Mouse (Mus musculus) v-Abl transformed pro-B cells (cell line): Measurements from ENCODE around the gene Osm.

ENCODE experiments used
- in situ Hi-C, 2 experiments: fragments of 400-800 bp; cut with MboI; formaldehyde crosslinking; loops; one replicate each; pipeline ENCODE4 v1.15.1; 2025; ENCODE audit not compliant: unreplicated experiment in 2 of 2

Gene Osm

DNA sequence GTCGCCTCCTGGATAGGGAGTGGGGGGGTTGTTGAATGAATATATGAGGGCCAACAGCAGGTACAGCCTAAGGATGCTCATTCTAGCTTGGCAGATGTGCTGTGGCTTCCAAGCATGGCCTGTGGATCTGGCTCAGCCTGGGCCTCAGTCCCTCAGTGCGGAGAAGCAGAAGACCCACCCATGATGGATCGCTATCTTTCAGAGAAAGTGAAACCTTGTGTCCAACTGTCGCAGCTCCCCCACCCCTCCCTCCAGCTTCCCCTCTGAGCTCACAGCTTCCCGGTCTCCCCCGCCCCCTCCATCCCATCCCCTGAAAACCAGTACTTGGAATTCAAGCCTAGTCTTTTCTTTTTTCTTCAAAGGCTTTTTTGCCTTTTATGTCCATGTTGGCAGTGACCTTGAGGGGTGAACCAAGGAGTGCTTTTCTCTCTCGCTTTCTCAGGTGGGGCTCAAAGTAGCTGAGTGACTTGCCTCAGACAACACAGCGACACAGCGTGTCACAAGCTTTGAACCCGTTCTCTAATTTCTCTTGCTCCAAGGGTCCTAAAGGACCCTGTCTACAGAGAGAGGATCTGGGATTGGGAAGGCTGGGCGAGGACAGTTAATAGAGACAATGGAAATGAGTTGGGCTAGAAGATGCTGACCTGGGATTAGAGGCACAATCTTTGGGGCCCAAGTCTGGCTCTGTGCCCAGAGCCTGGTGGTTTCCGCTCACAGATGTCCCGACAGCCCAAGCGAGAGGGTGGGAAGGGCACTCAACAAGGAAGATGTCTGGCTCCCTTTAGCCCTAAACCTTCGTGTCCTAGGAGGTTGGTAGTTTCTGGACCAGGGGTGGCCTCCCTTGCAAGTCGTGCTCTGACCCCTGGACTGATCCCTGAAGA, at the start of gene Osm:
Gene Osm (plus strand): TSS at position 756 of the 881 bp plus-strand sequence.
- in situ Hi-C loops = no loop called here

DNA sequence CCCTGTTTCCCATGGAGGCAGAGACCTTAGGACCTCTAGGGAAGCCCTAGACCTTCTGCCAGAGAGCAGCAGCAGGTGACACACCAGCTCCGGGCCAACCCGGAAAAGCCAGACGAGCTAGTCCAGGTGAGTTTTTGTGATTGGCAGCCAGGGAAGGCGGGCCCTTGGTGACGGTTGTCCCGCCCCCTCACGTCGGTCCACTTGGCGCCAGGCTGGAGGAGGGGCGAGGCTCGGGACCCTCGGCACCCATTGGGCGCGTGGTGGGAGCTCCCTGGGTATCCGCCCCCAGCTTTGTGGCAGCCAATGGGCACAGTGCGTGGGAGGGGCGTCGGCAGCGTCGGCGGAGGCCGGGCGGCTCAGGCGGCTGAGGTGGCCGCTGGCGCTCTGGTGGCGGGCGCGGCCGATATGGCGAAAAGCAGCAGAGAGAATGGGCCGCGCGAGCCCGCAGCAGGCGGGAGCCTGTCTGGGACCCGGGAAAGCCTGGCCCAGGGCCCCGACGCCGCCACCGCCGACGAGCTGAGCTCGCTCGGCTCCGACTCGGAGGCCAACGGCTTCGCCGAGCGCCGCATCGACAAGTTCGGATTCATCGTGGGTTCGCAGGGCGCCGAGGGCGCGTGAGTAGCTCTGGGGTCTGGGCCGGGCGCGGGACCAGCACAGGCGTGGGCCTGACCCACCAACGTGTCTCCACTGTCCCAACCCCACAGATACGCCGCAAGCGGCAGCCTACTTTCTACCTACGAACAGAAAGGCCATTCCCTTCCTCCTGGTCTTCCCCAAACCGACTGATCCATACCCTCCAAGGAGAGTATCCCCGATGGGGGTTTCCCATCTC, 49.5 kb upstream of the Osm start, which contains the start of gene Tbc1d10a:
Gene Tbc1d10a (plus strand): TSS at position 304 of the 832 bp plus-strand sequence.
- in situ Hi-C loops = no loop called here

DNA sequence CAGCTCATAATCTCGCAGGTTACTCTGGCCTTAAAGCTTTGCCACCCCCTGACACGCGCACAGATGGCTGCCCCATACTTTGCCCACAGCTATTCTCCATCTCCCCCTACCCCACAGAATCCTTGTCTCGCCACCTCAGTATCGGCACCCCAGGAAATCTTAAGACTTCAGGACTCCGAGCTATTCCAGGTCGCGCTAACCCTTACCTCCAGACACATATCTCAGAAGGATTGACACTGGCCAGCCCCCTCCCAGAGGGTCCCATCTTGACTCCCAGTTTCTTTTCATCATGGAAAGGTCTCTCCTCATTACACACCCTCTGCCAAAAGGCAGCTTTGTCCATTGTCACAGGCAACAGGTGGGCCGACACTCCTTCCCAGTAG, 48.9 kb upstream of the Osm start:
- in situ Hi-C loops = no loop called here

DNA sequence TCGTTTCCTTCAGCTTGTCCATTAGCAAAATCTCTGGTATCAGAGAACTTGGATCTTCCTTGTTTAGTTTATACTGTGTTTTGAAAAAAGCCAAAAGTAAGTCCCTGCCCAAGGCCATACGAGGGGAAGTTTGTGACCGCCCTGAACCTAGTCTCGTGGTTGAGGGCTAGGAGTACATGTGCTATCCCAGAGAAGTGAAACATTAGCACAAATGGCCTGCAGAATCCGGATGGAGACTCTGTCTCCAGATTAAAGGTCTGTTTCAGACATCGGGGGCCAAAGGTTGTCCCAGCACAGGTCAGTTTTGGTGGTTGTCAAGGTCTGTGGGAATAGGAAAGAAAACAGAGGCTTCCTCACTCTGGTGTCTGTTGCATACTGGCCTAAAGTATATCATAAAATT, 47.0 kb upstream of the Osm start:
- in situ Hi-C loops = no loop called here

DNA sequence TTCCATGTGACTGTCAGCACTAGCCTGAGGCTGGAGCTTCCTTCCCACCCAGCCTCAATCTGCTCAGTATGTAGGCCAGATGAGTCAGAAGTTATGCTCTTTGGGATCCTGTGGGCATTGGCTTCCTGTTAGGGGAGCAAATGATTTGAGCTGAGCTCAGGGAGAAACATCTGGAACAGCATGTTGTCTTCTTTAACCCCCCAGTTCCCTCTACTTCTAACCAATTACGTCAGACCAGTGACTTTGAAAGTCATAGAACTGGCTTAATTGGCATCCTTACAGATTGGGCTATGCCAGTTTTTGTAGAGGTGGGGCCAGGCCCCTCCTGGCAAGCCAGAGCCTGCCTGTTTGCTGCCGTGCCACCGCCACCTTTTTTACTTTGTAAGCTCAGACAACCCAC, 45.5 kb upstream of the Osm start:
- in situ Hi-C loops = no loop called here

DNA sequence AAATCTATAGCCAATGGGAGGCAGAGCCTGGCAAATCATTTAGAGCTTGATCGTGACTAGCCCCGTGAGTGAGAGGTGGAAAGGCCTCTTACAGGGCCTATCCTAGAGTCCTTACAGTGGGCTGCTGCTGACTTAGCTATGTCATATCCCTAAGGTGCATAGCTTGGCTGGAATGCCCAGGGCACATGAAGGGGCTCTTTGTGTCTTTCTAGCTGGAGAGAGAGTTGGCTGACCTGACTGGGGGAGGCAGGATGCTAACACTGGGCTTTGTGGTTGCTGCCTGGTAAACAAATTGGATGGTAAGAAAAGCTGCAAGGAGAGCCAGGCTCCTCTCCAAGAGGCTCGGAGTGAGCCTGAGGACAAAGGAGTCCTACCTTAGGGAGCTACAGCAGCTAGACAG, 43.5 kb upstream of the Osm start:
- in situ Hi-C loops = no loop called here

DNA sequence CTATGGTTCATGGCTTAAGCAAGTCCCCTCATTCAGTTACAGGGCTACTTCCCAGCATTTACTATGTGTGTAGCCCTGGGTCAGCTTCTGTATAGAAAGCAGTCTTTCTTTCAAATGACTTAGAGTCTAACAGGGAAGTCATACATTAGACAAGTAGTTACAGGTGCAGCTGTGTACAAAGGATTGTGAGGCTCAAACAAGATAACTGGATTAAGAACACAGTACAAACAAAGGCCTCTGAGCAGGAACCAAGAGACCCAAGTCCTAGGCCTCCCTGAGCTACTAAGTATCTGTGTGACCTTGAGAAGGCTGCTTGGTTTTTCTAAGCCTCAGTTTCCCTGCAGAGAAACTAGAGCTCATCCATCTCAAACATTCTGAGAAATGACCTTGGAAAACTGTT, 42.8 kb upstream of the Osm start:
- in situ Hi-C loops = no loop called here

DNA sequence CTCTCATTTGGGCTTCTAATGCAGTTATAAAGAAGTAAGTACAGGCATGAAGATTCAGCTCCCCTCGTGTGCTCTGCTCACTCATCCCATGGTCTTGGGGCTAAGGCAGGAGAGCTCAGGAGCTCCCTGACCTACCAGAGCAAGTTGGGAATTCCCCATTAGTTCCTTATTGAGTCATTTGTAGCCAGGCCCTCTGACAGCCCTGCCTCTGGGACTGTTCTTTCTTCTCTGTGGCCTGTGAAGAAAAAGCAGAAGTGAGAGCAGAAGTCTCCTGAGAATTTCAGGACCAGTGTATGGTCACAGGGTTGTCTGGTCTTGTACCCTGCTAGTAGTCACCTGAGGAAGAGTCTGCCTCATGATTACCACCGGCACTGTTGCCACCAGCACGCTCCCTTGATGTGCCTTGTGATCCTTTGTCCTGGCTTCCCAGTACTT, 40.6 kb upstream of the Osm start:
- in situ Hi-C loops = no loop called here

DNA sequence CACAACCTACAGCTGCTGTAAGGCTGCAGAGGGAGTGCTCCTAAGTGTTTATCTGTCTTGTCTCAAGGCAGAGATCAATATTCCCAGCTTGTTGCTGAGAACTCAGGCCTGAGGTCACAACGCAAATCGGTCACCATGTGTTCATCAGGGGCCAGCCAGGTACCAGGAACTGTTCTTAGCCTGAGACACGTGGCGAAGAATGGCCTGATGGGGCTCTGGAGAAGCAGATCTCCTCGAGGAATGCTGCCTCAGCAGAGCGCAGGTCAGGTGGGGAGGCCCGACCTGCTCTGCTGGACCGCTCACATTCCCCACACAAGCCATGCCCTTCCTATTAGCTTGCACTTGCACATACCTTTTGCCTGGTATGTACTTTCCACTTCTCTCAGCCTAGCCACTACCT, 39.6 kb upstream of the Osm start:
- in situ Hi-C loops = no loop called here

DNA sequence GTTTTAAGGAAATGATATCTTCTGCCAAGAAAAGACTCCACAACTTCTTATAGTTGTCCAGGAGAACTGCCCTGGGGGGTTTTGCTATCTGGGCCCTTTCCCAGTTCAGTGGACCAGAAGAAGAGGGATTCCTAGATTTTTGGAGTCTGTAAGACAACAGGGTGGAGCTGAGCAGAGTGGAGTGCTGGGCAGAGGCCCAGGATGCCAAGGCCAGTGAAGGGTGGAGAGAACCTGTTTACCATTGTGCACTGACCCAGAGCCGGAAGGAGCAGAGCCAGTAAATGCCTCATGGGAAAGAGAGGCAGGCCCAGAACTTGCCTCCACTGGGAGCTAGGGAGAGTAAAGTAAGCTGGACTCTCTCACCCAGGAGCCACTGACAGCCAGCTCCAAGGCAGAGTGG, 38.5 kb upstream of the Osm start:
- in situ Hi-C loops = no loop called here

DNA sequence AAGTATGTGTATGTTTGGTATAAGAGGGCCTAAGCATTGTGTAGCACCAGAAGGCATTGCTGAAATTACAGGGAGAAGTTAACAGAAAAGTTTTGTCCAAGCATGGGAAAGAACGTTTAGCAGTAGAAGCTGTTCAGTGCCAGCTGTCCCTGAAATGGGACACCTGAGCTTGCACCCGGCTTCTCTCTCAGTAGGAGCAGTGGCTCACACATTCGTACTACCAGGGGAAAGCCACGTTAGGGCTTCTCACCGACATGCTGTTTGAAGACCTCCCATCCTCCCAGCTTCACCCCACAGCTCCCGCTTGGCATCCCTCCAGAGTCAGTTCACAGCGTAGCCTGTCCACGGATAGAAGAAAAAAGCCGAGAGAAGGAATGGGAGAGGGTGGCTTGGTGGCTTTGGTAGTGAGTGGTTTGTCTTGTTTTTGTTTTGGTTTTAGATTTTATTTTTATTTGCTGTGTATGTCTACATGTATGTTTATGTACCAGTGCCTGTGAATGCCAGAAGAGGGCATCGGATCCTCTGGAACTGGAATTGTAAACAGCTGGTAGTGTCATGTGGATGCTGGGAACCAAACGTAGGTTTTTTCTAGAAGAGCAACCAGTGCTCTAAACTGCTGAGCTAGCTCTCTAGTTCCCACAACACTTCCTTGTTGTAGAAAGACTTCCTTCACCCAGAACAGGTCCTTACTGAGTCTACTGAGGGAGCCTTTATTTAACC, 34.1 kb upstream of the Osm start:
- in situ Hi-C loops = no loop called here

DNA sequence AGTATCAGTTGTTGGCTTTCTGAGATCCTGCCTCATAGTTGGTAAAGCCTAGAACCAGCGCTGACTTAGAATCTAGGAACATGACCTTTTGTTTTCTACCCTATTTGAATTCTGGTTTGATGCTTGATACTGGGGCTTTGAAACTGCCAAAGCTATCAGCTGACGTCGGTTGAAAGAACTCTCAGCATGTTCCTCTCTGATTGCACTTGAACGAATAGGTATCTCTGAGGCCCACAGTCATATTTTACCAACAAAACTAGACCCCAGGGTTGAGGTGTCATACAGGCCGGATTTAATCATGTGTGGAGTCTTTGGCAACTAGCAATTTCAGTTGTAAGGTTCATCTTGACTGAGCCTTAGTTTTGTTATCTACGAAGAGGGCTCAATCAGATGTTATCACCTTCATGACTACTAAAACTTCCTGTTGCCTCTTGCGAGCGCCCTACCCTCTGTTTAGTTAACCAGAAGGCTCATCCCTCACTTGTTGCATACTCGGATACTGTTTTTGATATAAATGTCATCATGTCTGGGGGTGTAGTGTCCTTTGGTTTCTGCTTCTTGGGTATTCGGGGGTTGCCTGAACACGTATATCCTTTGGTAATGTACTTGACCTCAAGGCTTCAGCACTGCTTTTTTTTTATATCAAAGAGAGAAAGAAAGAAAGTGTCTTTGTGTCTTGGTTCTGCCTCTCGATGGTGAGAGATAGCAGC, 33.1 kb upstream of the Osm start:
- in situ Hi-C loops = no loop called here

DNA sequence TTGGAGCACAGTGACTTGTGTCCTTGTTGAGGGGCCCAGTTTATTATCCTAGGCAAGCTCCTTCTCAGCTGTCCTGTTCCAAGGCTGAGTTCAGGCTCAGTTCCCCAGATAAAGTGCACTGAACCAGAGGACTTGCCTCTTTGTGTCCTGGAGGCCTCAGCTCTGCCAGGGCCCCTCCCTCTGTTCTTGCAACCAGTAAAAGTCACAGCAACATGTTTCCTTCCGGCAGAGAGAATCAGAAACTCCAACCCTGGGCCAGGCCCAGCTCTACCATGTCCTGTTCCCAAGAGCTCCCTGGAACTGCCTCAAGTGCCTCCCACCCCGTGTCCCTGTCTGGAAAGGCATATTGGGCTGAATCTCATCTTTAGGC, 32.5 kb upstream of the Osm start:
- in situ Hi-C loops = no loop called here

DNA sequence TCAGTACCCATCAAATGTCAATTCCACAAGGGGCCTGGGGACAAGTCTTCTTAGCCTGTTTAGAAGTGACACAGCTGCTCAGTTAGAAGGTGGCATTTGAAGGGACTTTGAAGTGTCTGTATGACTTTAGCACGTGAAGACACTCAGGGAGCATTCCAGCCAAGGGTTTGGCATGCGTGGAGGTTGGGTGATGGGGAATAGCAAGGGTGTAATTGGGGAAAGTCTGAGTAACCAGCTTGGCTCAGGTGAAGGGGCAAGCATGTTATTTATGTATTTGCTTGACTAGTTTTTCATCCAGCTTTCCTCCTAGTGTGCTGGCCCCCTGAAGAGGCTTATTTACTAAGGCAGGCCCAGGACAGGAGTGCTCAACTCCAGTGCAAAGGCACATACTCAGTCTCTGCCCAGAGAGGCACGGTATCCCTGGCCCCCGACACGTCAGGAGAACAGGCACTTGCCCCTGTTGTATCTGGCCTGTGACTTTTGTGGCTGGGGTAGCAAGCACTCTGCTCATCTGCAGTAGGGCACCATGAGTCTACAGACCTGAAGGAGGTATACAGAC, 31.0 kb upstream of the Osm start:
- in situ Hi-C loops = no loop called here

DNA sequence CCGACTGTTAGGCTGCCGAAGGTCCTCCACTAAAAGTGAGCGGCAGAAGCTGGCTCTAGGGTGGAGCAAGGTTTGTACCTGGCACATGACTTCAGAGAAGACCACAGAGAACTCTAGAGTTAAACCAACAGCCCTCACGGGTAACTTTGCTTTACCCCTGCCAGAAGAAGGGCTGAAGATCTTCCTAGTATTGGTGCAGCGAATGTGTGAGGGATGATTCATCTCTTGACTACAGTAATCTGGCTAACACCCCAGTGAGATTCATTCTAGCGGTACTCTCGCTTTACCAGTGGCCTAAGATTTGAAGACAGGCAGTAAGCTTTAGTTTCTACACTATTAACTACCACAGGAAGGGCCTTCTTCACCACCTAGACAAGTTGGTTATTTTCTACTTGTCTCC, 30.3 kb upstream of the Osm start:
- in situ Hi-C loops = no loop called here

DNA sequence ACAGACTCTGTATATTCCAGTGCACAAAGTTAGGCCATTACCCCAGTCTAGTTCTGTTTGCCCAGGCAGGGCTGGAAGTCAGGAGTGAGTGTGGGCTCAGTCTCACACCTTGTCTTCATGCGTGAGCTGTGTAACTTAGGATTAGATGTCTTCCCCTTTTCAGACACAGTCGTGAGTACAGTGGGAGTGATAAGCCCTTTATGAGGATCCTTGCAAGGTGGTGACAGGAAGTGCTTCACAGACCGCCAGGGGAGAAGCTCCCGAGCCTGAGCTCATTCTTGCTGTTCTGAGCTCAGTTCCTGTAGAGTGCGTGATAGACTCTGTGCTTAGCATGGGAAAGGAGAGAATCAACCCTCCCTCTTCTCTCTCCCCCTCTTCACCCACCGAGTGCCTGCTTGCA, 29.7 kb upstream of the Osm start:
- in situ Hi-C loops = no loop called here

DNA sequence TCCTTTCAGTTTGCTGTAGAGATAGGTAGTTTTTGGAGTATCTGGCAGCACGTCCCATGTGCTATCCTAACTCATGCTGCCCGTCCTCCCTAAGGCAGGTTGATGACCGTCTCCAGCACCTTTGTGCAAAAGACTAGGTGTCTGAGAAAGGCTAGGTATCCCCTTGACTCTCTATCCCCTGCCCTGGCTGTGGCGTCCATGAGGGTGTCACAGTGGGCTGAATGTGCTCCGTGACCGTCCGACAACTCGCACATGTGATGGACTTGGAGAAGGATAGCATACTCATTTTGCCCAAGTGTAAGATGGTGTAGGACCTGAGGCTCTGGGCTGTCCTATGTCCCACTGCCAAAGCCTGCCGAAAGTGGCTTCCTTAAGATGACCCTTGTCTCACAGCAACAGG, 28.6 kb upstream of the Osm start:
- in situ Hi-C loops = no loop called here

DNA sequence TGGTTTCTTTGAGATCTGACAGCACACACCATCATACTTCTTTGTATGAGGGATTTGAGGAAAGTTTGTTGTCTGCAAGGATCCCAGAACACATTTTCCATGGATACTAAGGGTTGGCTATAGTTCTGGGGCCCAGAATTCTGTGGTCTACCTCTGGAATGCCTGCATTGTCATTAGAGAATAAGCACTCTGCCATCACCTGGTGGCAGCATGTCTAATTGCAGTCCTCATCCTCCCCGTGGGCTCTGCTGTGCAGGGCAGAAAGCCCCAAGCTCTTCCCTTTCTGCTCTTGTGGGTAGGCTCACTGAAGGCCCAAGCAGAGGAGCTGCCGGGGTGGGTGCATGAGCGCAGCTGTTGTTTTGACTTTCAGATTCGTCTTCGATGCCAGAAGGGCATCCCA, 26.7 kb upstream of the Osm start:
- in situ Hi-C loops = no loop called here

DNA sequence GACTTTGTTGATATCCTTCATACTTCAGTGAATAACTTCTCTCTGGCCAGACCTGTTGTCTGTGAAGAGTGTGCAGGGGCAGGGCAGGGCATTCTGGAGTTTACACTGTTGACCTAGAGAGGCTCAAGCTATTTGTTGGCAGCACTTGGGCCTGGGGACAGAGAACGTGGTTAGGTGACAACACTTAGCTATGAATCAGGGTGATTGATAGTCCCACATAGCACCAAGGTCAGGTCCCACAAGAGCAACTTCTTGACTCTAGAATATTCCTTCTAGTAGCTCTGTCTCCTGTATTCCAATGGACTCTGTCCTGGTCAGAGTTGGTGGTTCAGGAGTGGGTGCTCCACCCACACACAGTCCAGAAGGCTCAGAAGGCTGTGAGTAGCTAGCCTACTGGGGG, 25.4 kb upstream of the Osm start:
- in situ Hi-C loops = no loop called here

DNA sequence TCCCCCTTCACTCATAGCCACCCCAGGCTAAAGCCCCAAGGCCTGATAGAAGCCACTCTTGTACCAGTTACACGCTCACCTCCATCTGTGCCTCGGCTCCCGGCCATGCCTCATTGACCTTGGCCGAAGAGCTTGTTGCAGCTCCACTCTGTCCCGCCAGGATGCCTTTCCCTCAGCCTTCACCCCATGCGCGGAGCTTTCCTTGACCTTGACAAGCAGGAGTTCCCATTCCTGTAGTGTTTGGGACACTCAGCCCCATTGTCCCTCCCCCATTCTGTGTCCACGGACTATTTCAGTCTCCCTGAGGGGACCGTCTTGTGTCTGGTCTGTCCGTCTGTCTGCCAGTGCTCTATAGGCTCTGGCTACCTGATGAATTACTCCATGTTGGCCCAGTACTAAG, 23.1 kb upstream of the Osm start:
- in situ Hi-C loops = no loop called here
